Mouse (Mus musculus) heart, embryonic 14.5 days (tissue): ENCODE data around the gene Gab2. TPM values are rescaled to one million over a fixed set of nuclear protein-coding genes. Genes with fewer than 3 reads are reported as not detected.

ENCODE experiments used
- ATAC-seq: fragments of 200-750 bp; cut with Nextera tagmentation; 2 replicates; pipeline ENCODE4 v1.8.0; 2017; ENCODE audit warnings: low read depth, moderate TSS enrichment; ENCODE audit not compliant: insufficient number of reproducible peaks, insufficient read depth, low FRiP score
- H3K27ac ChIP-seq, 2 experiments: fragments of 200-500 bp in 1 of 2; fragments of 300-500 bp in 1 of 2; sonication (generic) in 1 of 2; replicated peaks in 1 of 2; 2 replicates each; pipeline ENCODE4 v1.5.1; 2012 to 2014; ENCODE audit warnings: low read depth in 2 of 2, low read length in 2 of 2, control low read depth in 1 of 2, mild to moderate bottlenecking in 1 of 2, mixed read lengths in 1 of 2; ENCODE audit not compliant: control insufficient read depth in 1 of 2, insufficient read depth in 1 of 2
- H3K27me3 ChIP-seq: fragments of 300-500 bp; sonication (generic); 2 replicates; pipeline ENCODE4 v1.6.1; 2014; ENCODE audit warnings: mild to moderate bottlenecking, low read length, control low read depth; ENCODE audit not compliant: control insufficient read depth, insufficient read depth
- H3K36me3 ChIP-seq: fragments of 300-500 bp; sonication (generic); 2 replicates; pipeline ENCODE4 v1.6.1; 2014; ENCODE audit warnings: mild to moderate bottlenecking, control low read depth, low read length, mixed read lengths; ENCODE audit not compliant: control insufficient read depth, insufficient read depth
- H3K4me1 ChIP-seq, 2 experiments: fragments of 200-500 bp in 1 of 2; fragments of 300-500 bp in 1 of 2; sonication (generic) in 1 of 2; 2 replicates each; pipeline ENCODE4 v1.6.1; 2012 to 2014; ENCODE audit warnings: low read length in 2 of 2, control low read depth in 1 of 2, mixed read lengths in 1 of 2; ENCODE audit not compliant: control insufficient read depth in 2 of 2, insufficient read depth in 2 of 2
- H3K4me2 ChIP-seq: fragments of 300-500 bp; sonication (generic); 2 replicates; pipeline ENCODE4 v1.6.1; 2014; ENCODE audit warnings: mild to moderate bottlenecking, low read length
- H3K4me3 ChIP-seq, 2 experiments: fragments of 200-500 bp in 1 of 2; fragments of 300-500 bp in 1 of 2; sonication (generic) in 1 of 2; 2 replicates each; pipeline ENCODE4 v1.5.1; 2012 to 2014; ENCODE audit warnings: low read length in 2 of 2, mild to moderate bottlenecking in 2 of 2, control low read depth in 1 of 2, low read depth in 1 of 2, moderate library complexity in 1 of 2; ENCODE audit not compliant: control insufficient read depth in 1 of 2, insufficient read depth in 1 of 2
- H3K9ac ChIP-seq: fragments of 300-500 bp; sonication (generic); 2 replicates; pipeline ENCODE4 v1.6.1; 2014; ENCODE audit warnings: mild to moderate bottlenecking, low read length
- H3K9me3 ChIP-seq: fragments of 300-500 bp; sonication (generic); 2 replicates; pipeline ENCODE4 v1.6.1; 2016; ENCODE audit warnings: low read length, control low read depth; ENCODE audit not compliant: control insufficient read depth
- WGBS: fragments of 180-500 bp; shearing (Covaris S2); extraction: QIAGEN DNeasy Blood & Tissue Kit; methylation state at CpG from one replicate; pipeline ENCODE4 v1.1.7; 2014; 5-methylcytosine and 5-hydroxymethylcytosine counted together
- polyA plus RNA-seq: library from polyadenylated mRNA; unstranded; fragments of >200 nt; fragmentation: Nextera tagmentation; extraction: Ambion mirVana; gene quantifications from 2 replicates; pipeline ENCODE4 v1.2.1, GENCODE M21; 2014

Gene Gab2
- polyA plus RNA-seq, 1 experiment from 2014 or later: 8.8 TPM

GRCm38 (mm10) chr7:97306813-97307212, 225.4 kb downstream of the Gab2 start:
- no peak overlapping the region for H3K27ac ChIP-seq
- ATAC-seq: no peak
- H3K4me1 ChIP-seq: no peaks in the 10 kb centered on the region
- H3K36me3 ChIP-seq: peaks cover 98% of the 10 kb centered on the region
- no peak overlapping the region for H3K4me2 ChIP-seq
- H3K9ac ChIP-seq: no peak overlapping the region
- 93% methylated on average over 2 of the region's 2 CpGs for WGBS
- no peaks in the 10 kb centered on the region for H3K9me3 ChIP-seq
- no peak overlapping the region for H3K4me3 ChIP-seq
- H3K27me3 ChIP-seq: no peaks in the 10 kb centered on the region

DNA sequence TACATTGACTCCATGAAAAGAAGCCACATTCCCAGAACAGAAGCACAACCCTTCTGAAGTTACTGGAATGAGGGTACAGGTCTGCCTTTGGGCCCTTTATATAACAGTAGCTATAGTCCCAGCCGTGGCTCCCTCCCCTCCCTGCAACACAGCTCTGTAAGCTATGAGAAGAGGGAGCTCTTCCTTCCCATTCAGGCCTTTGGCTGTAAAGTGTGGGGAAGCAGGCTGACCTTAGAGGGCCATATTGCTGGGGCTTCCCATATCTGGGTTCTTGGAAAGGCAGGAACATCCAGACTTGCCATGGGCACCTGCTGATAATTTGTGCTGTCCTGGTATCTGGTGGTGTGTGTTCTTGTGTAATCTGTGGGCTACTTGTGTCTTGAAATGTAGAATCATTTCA, 226.2 kb downstream of the Gab2 start:
- Histone ChIP-seq H3K27me3 (no peaks in the 10 kb centered on the region), H3K9me3 (no peaks in the 10 kb centered on the region), H3K36me3 (peaks cover 98% of the 10 kb centered on the region), H3K27ac (no peak overlapping the region), H3K4me2 (no peak overlapping the region), H3K9ac (no peak overlapping the region), H3K4me3 (no peak overlapping the region), H3K4me1 (no peaks in the 10 kb centered on the region)
- WGBS: 85% methylated on average over 1 of the region's 1 CpGs
- no peak for ATAC-seq

GRCm38 (mm10) chr7:97309461-97310340, 228.3 kb downstream of the Gab2 start:
- Histone ChIP-seq H3K9ac (no peak overlapping the region), H3K4me2 (no peak overlapping the region), H3K36me3 (peaks cover 86% of the 10 kb centered on the region), H3K9me3 (no peaks in the 10 kb centered on the region), H3K27me3 (no peaks in the 10 kb centered on the region), H3K4me3 (no peak overlapping the region), H3K27ac (no peak overlapping the region), H3K4me1 (no peaks in the 10 kb centered on the region)
- ATAC-seq: no peak
- WGBS: 87% methylated on average over 4 of the region's 4 CpGs

GRCm38 (mm10) chr7:97310341-97310635, 228.9 kb downstream of the Gab2 start:
- 81% methylated on average over 3 of the region's 3 CpGs for WGBS
- peaks cover 80% of the 10 kb centered on the region for H3K36me3 ChIP-seq
- H3K27me3 ChIP-seq: no peaks in the 10 kb centered on the region
- no peaks in the 10 kb centered on the region for H3K4me1 ChIP-seq
- H3K9ac ChIP-seq: no peak overlapping the region
- no peak overlapping the region for H3K4me2 ChIP-seq
- ATAC-seq: no peak
- no peaks in the 10 kb centered on the region for H3K9me3 ChIP-seq
- no peak overlapping the region for H3K4me3 ChIP-seq
- no peak overlapping the region for H3K27ac ChIP-seq

DNA sequence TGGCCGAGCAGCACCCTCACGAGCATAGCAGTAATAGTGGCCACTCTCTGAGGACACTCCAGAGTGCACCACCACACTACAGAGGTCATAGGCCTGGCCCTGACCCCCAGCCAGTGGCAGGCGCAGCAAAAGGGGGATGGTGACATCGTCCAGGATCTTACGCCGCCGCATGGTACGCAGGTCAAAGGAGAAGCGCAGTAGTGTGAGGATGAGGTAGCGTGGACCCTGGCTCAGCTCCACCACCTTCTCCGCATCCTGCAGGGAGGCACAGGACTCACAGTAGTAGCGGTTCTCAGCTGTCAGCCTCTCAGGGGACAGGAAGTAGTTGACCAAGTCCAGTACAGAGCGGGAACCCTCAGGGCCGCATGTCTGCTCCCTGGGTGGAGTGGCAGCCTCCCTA, 230.2 kb downstream of the Gab2 start:
- WGBS: 83% methylated on average over 14 of the region's 14 CpGs

GRCm38 (mm10) chr7:97312196-97312595, 230.8 kb downstream of the Gab2 start:
- no peak overlapping the region for H3K4me3 ChIP-seq
- no peak overlapping the region for H3K4me2 ChIP-seq
- no peaks in the 10 kb centered on the region for H3K27me3 ChIP-seq
- ATAC-seq: no peak
- no peak overlapping the region for H3K27ac ChIP-seq
- no peak overlapping the region for H3K9ac ChIP-seq
- H3K36me3 ChIP-seq: peaks cover 61% of the 10 kb centered on the region
- no peaks in the 10 kb centered on the region for H3K9me3 ChIP-seq
- H3K4me1 ChIP-seq: no peaks in the 10 kb centered on the region
- 86% methylated on average over 17 of the region's 17 CpGs for WGBS

More for the DNA sequence above, 230.2 kb downstream of the Gab2 start:
- Histone ChIP-seq H3K9ac (no peak overlapping the region), H3K4me2 (no peak overlapping the region), H3K27me3 (no peaks in the 10 kb centered on the region), H3K27ac (no peak overlapping the region), H3K9me3 (no peaks in the 10 kb centered on the region), H3K4me3 (no peak overlapping the region), H3K4me1 (no peaks in the 10 kb centered on the region), H3K36me3 (peaks cover 67% of the 10 kb centered on the region)
- ATAC-seq: no peak

GRCm38 (mm10) chr7:97312856-97313255, 231.5 kb downstream of the Gab2 start:
- Histone ChIP-seq H3K27me3 (no peaks in the 10 kb centered on the region), H3K4me3 (no peak overlapping the region), H3K9ac (no peak overlapping the region), H3K9me3 (no peaks in the 10 kb centered on the region), H3K4me2 (no peak overlapping the region), H3K4me1 (no peaks in the 10 kb centered on the region), H3K36me3 (peaks cover 55% of the 10 kb centered on the region), H3K27ac (no peak overlapping the region)
- 86% methylated on average over 6 of the region's 6 CpGs for WGBS
- no peak for ATAC-seq
